Mouse (Mus musculus) heart, adult 11 months (tissue): ENCODE results near the gene Bbs9.
"Not testable (repeated sequence)": the region's sequence is repeated elsewhere in the genome, so short reads cannot be mapped to it uniquely, and the experiment has no call there.

Experiments used
- DNase-seq: peaks from one replicate; pipeline ENCODE4 v3.0.0; 2022

Bbs9 gene

GRCm38 (mm10) chr9:22698501-22698900 is 223.0 kb downstream of the Bbs9 start:
- DNase-seq, result no peak

- DNase-seq, result no peak
Measured at GRCm38 (mm10) chr9:22702065-22702611, 226.6 kb downstream of the Bbs9 start.

- DNase-seq, result no peak
Measured at GRCm38 (mm10) chr9:22702812-22703367, 227.4 kb downstream of the Bbs9 start.

DNA sequence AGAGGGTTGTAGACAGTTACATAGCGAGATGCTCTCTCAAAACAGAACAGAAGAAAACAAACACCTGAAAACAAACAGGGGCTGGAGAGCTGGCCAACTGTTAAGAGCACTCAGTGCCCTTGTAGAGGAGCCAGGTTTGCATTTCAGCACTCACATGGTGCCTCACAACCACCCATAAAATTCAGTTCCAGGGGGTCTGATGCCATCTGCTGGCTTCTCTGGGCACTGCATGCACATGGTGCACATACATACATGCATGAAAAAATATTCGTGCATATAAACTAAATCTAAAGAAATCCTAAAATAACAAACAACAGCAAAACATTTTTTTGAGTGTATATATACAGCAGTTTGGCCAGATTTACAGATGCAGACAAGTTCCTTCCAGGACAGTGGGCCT is 228.0 kb downstream of the Bbs9 start:
- no peak for DNase-seq

GRCm38 (mm10) chr9:22707166-22707913 is 231.8 kb downstream of the Bbs9 start:
- DNase-seq, result no peak

DNA sequence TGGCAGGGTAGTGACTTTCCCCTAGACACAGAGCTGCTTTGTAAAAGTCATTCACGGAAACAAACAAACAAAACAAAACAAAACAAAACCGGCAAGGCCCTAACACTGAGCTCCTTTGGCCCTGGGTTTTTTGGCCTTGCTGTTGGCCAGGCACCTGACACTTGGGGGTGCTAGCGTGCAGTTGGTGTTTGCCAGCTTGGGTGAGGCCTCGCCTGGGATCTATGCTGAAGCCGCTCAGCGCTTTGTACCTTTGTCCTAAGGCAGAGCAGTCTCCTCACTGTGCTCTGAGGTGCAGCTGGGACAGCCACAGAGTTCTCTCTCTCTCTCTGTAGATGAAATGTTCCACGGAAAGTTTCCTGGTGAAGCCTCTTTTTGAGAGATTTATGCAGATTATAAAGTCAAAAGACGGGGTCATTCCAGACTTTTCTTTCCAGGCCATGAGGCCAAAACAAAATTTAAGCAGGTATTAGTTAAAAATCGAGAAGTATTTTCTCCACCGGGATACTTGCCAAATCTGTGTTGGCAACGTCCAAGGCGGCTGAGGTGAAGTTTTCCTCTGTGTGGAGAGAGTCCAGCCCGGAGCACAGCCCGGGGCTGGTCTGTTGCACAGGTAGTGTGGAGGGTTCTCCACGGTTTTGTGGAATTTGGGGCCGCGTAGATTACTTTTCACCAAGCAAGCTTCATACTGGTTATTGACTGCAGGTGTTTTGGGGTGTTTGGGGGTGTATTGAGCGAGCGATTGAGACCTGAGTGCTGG is 233.6 kb downstream of the Bbs9 start:
- peak; percentile 94 for DNase-seq

GRCm38 (mm10) chr9:22710032-22710431 is 234.5 kb downstream of the Bbs9 start:
- DNase-seq, result no peak

GRCm38 (mm10) chr9:22711339-22711738 is 235.8 kb downstream of the Bbs9 start:
- DNase-seq, result no peak

DNA sequence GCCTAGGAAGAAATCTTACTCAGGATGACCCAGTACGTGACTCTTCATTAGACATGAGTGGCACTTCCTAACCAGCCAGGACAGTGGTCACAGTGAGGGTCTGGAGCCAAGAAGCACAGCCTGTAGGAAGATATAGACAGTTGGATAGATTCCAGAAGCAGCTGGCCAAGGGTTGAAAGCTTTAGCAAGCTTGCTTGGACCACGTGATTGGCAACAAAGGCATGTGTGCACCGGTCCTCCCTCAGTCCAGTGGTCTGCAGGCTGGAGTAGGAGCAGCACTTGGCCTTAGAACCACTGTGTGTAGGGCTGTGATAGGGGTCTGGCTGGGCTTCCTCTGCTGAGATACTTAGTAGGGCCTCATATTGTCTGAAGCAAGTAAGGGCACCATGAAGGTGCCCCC is 237.2 kb downstream of the Bbs9 start:
- peak; percentile 89 for DNase-seq

DNA sequence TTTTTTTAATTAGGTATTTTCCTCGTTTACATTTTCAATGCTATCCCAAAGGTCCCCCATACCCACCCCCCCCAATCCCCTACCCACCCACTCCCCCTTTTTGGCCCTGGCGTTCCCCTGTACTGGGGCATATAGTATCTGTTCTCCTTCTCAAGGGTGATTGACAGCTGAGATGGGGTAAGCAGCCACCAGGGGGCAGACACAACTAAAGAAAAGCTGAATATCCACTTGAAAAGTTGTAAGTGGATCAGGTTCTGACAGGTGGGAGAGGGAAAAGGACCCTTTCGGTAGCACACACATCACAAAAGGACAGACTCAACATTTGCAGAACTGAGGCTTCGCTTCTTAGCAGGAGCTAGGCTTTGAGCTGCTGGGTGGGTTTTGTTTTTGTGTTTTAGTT is 237.8 kb downstream of the Bbs9 start:
- not testable (repeated sequence) for DNase-seq

GRCm38 (mm10) chr9:22717583-22717982 is 242.1 kb downstream of the Bbs9 start:
- peak; percentile 44 for DNase-seq

GRCm38 (mm10) chr9:22718174-22718823 is 242.8 kb downstream of the Bbs9 start:
- peak; percentile 52 for DNase-seq

GRCm38 (mm10) chr9:22732646-22733045 is 257.1 kb downstream of the Bbs9 start:
- DNase-seq, result peak; percentile 68

GRCm38 (mm10) chr9:22734954-22735353 is 259.4 kb downstream of the Bbs9 start:
- DNase-seq, result no peak

- DNase-seq, result peak; percentile 71
Measured at GRCm38 (mm10) chr9:22735385-22735784, 259.9 kb downstream of the Bbs9 start.

DNA sequence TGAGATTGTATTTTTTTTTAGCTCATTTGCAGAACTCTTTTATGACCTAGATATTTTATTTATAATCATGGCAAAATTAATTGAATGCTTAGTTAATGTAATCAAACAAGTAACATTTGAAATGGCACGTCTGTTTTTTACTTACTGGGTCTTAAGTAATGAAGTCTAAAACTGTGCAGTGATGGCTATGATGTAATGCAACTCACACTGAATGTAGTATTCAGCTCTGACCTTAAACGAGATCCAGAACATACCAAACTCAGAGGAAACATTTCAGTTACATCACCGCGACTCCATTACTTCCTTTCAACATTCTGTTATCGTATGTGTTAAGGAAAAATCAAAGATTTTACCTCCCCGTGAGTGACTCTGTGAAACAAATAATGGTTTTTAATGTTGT is 262.4 kb downstream of the Bbs9 start:
- DNase-seq, result no peak

GRCm38 (mm10) chr9:22738861-22739260 is 263.3 kb downstream of the Bbs9 start:
- DNase-seq, result no peak

DNA sequence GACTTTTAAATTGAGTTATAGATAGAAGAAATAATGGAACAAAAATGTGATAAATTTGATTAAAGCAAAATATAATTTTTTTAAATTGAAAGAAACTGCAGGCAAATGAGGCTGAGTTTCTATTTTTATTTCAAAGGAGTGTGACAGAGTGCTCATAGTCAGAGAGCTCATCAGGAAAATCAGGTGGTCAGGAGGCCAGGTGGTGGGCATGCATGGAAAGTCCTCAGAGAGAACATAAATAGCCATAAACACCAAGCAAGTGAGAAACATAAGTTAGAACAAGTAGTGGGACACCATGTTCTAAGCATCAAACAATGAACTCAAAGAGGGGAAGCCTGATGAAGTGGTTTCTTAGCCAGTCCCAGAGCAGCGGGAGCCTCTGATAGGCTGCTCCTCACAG is 266.5 kb downstream of the Bbs9 start:
- no peak for DNase-seq

GRCm38 (mm10) chr9:22748617-22749016 is 273.1 kb downstream of the Bbs9 start:
- DNase-seq, result peak; percentile 88

- peak; percentile 94 for DNase-seq
Measured at GRCm38 (mm10) chr9:22750779-22751545, 275.4 kb downstream of the Bbs9 start.

DNA sequence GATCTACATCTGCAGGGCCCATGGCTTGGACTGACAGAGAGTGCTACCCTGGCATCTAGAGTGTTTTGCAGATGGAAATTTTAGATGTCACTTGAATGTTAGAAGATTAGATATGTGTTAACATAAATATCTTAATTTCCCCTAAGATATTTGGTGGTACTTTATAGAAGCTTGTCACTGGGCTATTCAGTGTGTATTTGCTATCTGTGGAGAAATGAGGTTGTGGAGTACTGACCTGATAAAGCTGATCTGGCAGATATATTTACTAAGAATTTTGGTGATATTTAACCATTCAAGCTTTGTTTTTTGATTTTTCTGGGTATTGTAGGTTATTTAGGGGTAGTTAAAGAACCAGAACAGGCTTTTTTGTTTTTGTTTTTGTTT is 276.0 kb downstream of the Bbs9 start:
- no peak for DNase-seq

GRCm38 (mm10) chr9:22754081-22754672 is 278.7 kb downstream of the Bbs9 start:
- DNase-seq, result peak; percentile 55
